Mouse (Mus musculus) heart, embryonic 16.5 days (tissue): Measurements from ENCODE around the gene Nr6a1. TPM values are rescaled to one million over a fixed set of nuclear protein-coding genes. Genes with fewer than 3 reads are reported as not detected.

Experiments used
- ATAC-seq: fragments of 200-750 bp; cut with Nextera tagmentation; replicated peaks from 2 replicates; pipeline ENCODE4 v1.8.0; 2017; ENCODE audit warnings: moderate number of reproducible peaks; ENCODE audit not compliant: insufficient read depth, low FRiP score; ENCODE audit errors: extremely low read depth
- H3K27ac ChIP-seq: fragments of 300-500 bp; sonication (generic); 2 replicates; pipeline ENCODE4 v1.5.1; 2014; ENCODE audit warnings: mild to moderate bottlenecking, low read length, control low read depth, moderate library complexity
- H3K27me3 ChIP-seq: fragments of 300-500 bp; sonication (generic); 2 replicates; pipeline ENCODE4 v1.6.1; 2014; ENCODE audit warnings: low read length, mixed read lengths; ENCODE audit not compliant: control insufficient read depth, insufficient read depth
- H3K36me3 ChIP-seq: fragments of 300-500 bp; sonication (generic); 2 replicates; pipeline ENCODE4 v1.6.1; 2014; ENCODE audit not compliant: control insufficient read depth, insufficient read depth
- H3K4me1 ChIP-seq: fragments of 300-500 bp; sonication (generic); 2 replicates; pipeline ENCODE4 v1.6.1; 2014; ENCODE audit warnings: low read length, mixed read lengths; ENCODE audit not compliant: control insufficient read depth, insufficient read depth
- H3K4me2 ChIP-seq: fragments of 300-500 bp; sonication (generic); 2 replicates; pipeline ENCODE4 v1.6.1; 2014; ENCODE audit warnings: low read depth, mild to moderate bottlenecking, control low read depth, low read length
- H3K4me3 ChIP-seq: fragments of 300-500 bp; sonication (generic); 2 replicates; pipeline ENCODE4 v1.5.1; 2014; ENCODE audit warnings: mild to moderate bottlenecking, control low read depth, low read length
- H3K9ac ChIP-seq: fragments of 300-500 bp; sonication (generic); 2 replicates; pipeline ENCODE4 v1.6.1; 2014; ENCODE audit warnings: low read length, control low read depth
- H3K9me3 ChIP-seq: fragments of 300-500 bp; sonication (generic); replicated peaks from 2 replicates; pipeline ENCODE4 v1.6.1; 2016; ENCODE audit warnings: low read length; ENCODE audit not compliant: control insufficient read depth
- WGBS: fragments of 180-500 bp; shearing (Covaris S2); extraction: QIAGEN DNeasy Blood & Tissue Kit; methylation state at CpG from one replicate; pipeline ENCODE4 v1.1.7; 2014; 5-methylcytosine and 5-hydroxymethylcytosine counted together
- polyA plus RNA-seq: library from polyadenylated mRNA; unstranded; fragments of >200 nt; fragmentation: Nextera tagmentation; extraction: Ambion mirVana; gene quantifications from 2 replicates; pipeline ENCODE4 v1.2.1, GENCODE M21; 2015

The Nr6a1 gene
- polyA plus RNA-seq, 1 experiment from 2014 or later: 0.55 TPM

- Histone ChIP-seq H3K27ac (no peak overlapping the region), H3K27me3 (no peaks in the 10 kb centered on the region), H3K9me3 (no peaks in the 10 kb centered on the region), H3K4me2 (no peak overlapping the region), H3K4me3 (no peak overlapping the region), H3K9ac (no peak overlapping the region), H3K36me3 (no peaks in the 10 kb centered on the region), H3K4me1 (no peaks in the 10 kb centered on the region)
- no peak for ATAC-seq
- WGBS: 57% methylated on average over 4 of the region's 4 CpGs
Measured at GRCm38 (mm10) chr2:38914965-38915364, 12.5 kb downstream of the Nr6a1 start.

GRCm38 (mm10) chr2:38914517-38914916, 13.0 kb downstream of the Nr6a1 start:
- WGBS: 77% methylated on average over 1 of the region's 1 CpGs

GRCm38 (mm10) chr2:38908604-38909003, 18.9 kb downstream of the Nr6a1 start:
- Histone ChIP-seq H3K9me3 (no peaks in the 10 kb centered on the region), H3K4me2 (no peak overlapping the region), H3K27ac (no peak overlapping the region), H3K27me3 (no peaks in the 10 kb centered on the region), H3K9ac (no peak overlapping the region), H3K4me3 (no peak overlapping the region), H3K36me3 (no peaks in the 10 kb centered on the region), H3K4me1 (no peaks in the 10 kb centered on the region)
- ATAC-seq: no peak
- 56% methylated on average over 1 of the region's 1 CpGs for WGBS

More at GRCm38 (mm10) chr2:38914517-38914916, 13.0 kb downstream of the Nr6a1 start:
- no peak overlapping the region for H3K27ac ChIP-seq
- H3K9me3 ChIP-seq: no peaks in the 10 kb centered on the region
- no peak overlapping the region for H3K4me3 ChIP-seq
- no peaks in the 10 kb centered on the region for H3K4me1 ChIP-seq
- no peak overlapping the region for H3K4me2 ChIP-seq
- no peaks in the 10 kb centered on the region for H3K36me3 ChIP-seq
- H3K9ac ChIP-seq: no peak overlapping the region
- no peaks in the 10 kb centered on the region for H3K27me3 ChIP-seq
- ATAC-seq: no peak

GRCm38 (mm10) chr2:38906097-38906496, 21.4 kb downstream of the Nr6a1 start:
- no peak for ATAC-seq
- no peak overlapping the region for H3K9ac ChIP-seq

GRCm38 (mm10) chr2:38904290-38904689, 23.2 kb downstream of the Nr6a1 start:
- no peaks in the 10 kb centered on the region for H3K4me1 ChIP-seq
- H3K27me3 ChIP-seq: no peaks in the 10 kb centered on the region
- no peak overlapping the region for H3K27ac ChIP-seq
- ATAC-seq: no peak
- no peak overlapping the region for H3K9ac ChIP-seq
- H3K9me3 ChIP-seq: no peaks in the 10 kb centered on the region
- WGBS: 81% methylated on average over 1 of the region's 1 CpGs
- no peak overlapping the region for H3K4me3 ChIP-seq
- H3K4me2 ChIP-seq: no peak overlapping the region
- no peaks in the 10 kb centered on the region for H3K36me3 ChIP-seq

More at GRCm38 (mm10) chr2:38906097-38906496, 21.4 kb downstream of the Nr6a1 start:
- Histone ChIP-seq H3K4me1 (no peaks in the 10 kb centered on the region), H3K36me3 (no peaks in the 10 kb centered on the region), H3K27me3 (no peaks in the 10 kb centered on the region), H3K4me2 (no peak overlapping the region), H3K4me3 (no peak overlapping the region), H3K27ac (no peak overlapping the region), H3K9me3 (no peaks in the 10 kb centered on the region)
- 47% methylated on average over 5 of the region's 5 CpGs for WGBS

GRCm38 (mm10) chr2:38902866-38903265, 24.6 kb downstream of the Nr6a1 start:
- Histone ChIP-seq H3K27me3 (no peaks in the 10 kb centered on the region), H3K9ac (no peak overlapping the region), H3K4me3 (no peak overlapping the region), H3K36me3 (no peaks in the 10 kb centered on the region), H3K4me2 (no peak overlapping the region), H3K4me1 (no peaks in the 10 kb centered on the region), H3K9me3 (no peaks in the 10 kb centered on the region), H3K27ac (no peak overlapping the region)
- no peak for ATAC-seq

- H3K9me3 ChIP-seq: no peaks in the 10 kb centered on the region
- no peaks in the 10 kb centered on the region; the same call in 1 of the 2 replicates for H3K4me1 ChIP-seq
- H3K27me3 ChIP-seq: no peaks in the 10 kb centered on the region
- 68% methylated on average over 5 of the region's 5 CpGs for WGBS
- H3K27ac ChIP-seq: peak overlapping the region; percentile 40; the same call in 1 of the 2 replicates
- no peak overlapping the region for H3K4me3 ChIP-seq
- H3K9ac ChIP-seq: no peak overlapping the region
- ATAC-seq: no peak
- no peak overlapping the region for H3K4me2 ChIP-seq
- H3K36me3 ChIP-seq: peaks cover 6% of the 10 kb centered on the region
Measured at GRCm38 (mm10) chr2:38880907-38881672, 46.4 kb downstream of the Nr6a1 start.

- no peak overlapping the region for H3K9ac ChIP-seq
- ATAC-seq: no peak
- no peaks in the 10 kb centered on the region for H3K4me1 ChIP-seq
- 58% methylated on average over 1 of the region's 1 CpGs for WGBS
- no peaks in the 10 kb centered on the region for H3K27me3 ChIP-seq
- no peaks in the 10 kb centered on the region for H3K9me3 ChIP-seq
- H3K4me2 ChIP-seq: no peak overlapping the region
- H3K36me3 ChIP-seq: peaks cover 14% of the 10 kb centered on the region
- H3K4me3 ChIP-seq: no peak overlapping the region
- no peak overlapping the region for H3K27ac ChIP-seq
Measured at GRCm38 (mm10) chr2:38874544-38875108, 52.9 kb downstream of the Nr6a1 start.

- WGBS: 52% methylated on average over 1 of the region's 1 CpGs
- H3K9me3 ChIP-seq: no peaks in the 10 kb centered on the region
Measured at GRCm38 (mm10) chr2:38872730-38873129, 54.8 kb downstream of the Nr6a1 start.

More at GRCm38 (mm10) chr2:38872730-38873129, 54.8 kb downstream of the Nr6a1 start:
- no peak overlapping the region for H3K4me3 ChIP-seq
- no peak overlapping the region for H3K27ac ChIP-seq
- no peaks in the 10 kb centered on the region for H3K4me1 ChIP-seq
- no peak overlapping the region for H3K9ac ChIP-seq
- no peaks in the 10 kb centered on the region for H3K27me3 ChIP-seq
- H3K36me3 ChIP-seq: peaks cover 8% of the 10 kb centered on the region; the same call in 1 of the 2 replicates
- no peak overlapping the region for H3K4me2 ChIP-seq
- ATAC-seq: no peak
